Mouse (Mus musculus): Measurements from ENCODE around the gene Gpr89. TPM values are rescaled to one million over a fixed set of nuclear protein-coding genes. Genes with fewer than 3 reads are reported as not detected.

Gpr89 gene
- polyA plus RNA-seq, 1 experiment from 2014 or later = 33.7 TPM

- H3K36me3 ChIP-seq = peaks cover 8% of the 10 kb centered on the region
- no peak overlapping the region for H3K9ac ChIP-seq
- peaks cover 13% of the 10 kb centered on the region for H3K4me1 ChIP-seq (replicated peaks)
- H3K27me3 ChIP-seq = peaks cover 15% of the 10 kb centered on the region
- WGBS = 91% methylated on average over 4 of the region's 4 CpGs
- no peaks in the 10 kb centered on the region for H3K9me3 ChIP-seq
- no peak overlapping the region for H3K27ac ChIP-seq (replicated peaks)
- no peak overlapping the region for H3K4me2 ChIP-seq
- H3K4me3 ChIP-seq = no peak overlapping the region
- no peak for ATAC-seq (ENCODE audit: low read depth)
Observed at GRCm38 (mm10) chr3:96902336-96902999, 2.7 kb downstream of the Gpr89 start.

DNA sequence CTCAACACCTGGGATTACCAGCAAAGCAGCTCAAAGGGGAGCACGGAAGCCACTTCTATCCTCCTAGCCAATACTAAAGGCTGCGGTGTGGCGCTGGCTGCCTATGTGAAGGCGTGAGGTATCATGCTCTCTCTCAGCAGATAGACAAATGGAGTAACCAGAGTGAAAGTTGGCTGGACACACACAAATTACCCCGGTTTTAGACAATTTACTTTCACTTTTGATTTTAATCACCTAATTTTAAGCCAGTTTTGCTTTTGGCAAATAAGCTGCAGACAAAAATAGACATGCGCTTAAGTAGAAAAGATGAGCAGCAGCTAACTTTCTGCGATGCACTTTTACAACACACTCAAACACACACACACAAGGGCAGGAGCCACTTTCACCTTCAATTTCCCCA is 21.5 kb downstream of the Gpr89 start:
- Histone ChIP-seq H3K27ac (replicated peaks) (no peak overlapping the region), H3K27me3 (no peaks in the 10 kb centered on the region), H3K4me3 (no peak overlapping the region), H3K9ac (no peak overlapping the region), H3K4me1 (replicated peaks) (no peaks in the 10 kb centered on the region), H3K36me3 (peaks cover 78% of the 10 kb centered on the region), H3K9me3 (no peaks in the 10 kb centered on the region), H3K4me2 (no peak overlapping the region)
- 95% methylated on average over 7 of the region's 7 CpGs for WGBS
- ATAC-seq (ENCODE audit: low read depth) = no peak

GRCm38 (mm10) chr3:96882061-96882849 is 22.9 kb downstream of the Gpr89 start:
- H3K4me2 ChIP-seq = no peak overlapping the region
- no peak overlapping the region for H3K4me3 ChIP-seq
- no peaks in the 10 kb centered on the region for H3K9me3 ChIP-seq
- peaks cover 79% of the 10 kb centered on the region for H3K36me3 ChIP-seq
- no peaks in the 10 kb centered on the region for H3K4me1 ChIP-seq (replicated peaks)
- H3K27me3 ChIP-seq = no peaks in the 10 kb centered on the region
- ATAC-seq (ENCODE audit: low read depth) = no peak
- WGBS = 94% methylated on average over 14 of the region's 14 CpGs
- no peak overlapping the region for H3K9ac ChIP-seq
- no peak overlapping the region for H3K27ac ChIP-seq (replicated peaks)

GRCm38 (mm10) chr3:96881557-96881956 is 23.6 kb downstream of the Gpr89 start:
- Histone ChIP-seq H3K27me3 (no peaks in the 10 kb centered on the region), H3K4me2 (no peak overlapping the region), H3K4me1 (replicated peaks) (no peaks in the 10 kb centered on the region), H3K4me3 (no peak overlapping the region), H3K27ac (replicated peaks) (no peak overlapping the region), H3K9ac (no peak overlapping the region), H3K36me3 (peaks cover 76% of the 10 kb centered on the region), H3K9me3 (no peaks in the 10 kb centered on the region)
- ATAC-seq (ENCODE audit: low read depth) = no peak
- 90% methylated on average over 6 of the region's 6 CpGs for WGBS

- Histone ChIP-seq H3K27ac (replicated peaks) (no peak overlapping the region), H3K27me3 (no peaks in the 10 kb centered on the region), H3K36me3 (peaks cover 72% of the 10 kb centered on the region), H3K4me3 (no peak overlapping the region), H3K9me3 (no peaks in the 10 kb centered on the region), H3K4me2 (no peak overlapping the region), H3K9ac (no peak overlapping the region), H3K4me1 (replicated peaks) (no peaks in the 10 kb centered on the region)
- ATAC-seq (ENCODE audit: low read depth) = no peak
- 84% methylated on average over 4 of the region's 4 CpGs for WGBS
Observed at GRCm38 (mm10) chr3:96880385-96880784, 24.8 kb downstream of the Gpr89 start.

DNA sequence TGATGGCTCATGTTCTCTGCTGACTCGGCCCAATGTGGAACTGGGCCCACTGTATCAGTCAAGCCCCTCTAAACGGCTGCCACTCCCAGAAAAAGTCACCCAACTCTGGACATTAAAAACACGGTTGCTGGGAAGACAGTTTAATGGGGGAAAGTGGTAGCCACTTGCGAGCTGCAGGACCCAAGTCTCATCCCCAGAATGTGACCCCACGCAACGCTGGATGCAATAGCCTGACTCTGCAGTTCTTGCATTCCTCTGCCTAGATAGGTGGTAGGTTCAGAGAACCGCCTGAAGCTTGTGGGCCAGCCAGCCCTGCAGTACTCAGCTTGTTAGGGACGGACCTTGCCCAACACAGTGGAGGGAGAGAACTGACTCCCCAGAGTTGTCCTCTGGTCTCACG is 25.6 kb downstream of the Gpr89 start:
- no peak for ATAC-seq (ENCODE audit: low read depth)
- Histone ChIP-seq H3K36me3 (peaks cover 76% of the 10 kb centered on the region), H3K4me3 (no peak overlapping the region)

GRCm38 (mm10) chr3:96874808-96875571 is 30.2 kb downstream of the Gpr89 start:
- Histone ChIP-seq H3K9ac (no peak overlapping the region), H3K27me3 (no peaks in the 10 kb centered on the region), H3K4me3 (no peak overlapping the region), H3K4me1 (replicated peaks) (no peaks in the 10 kb centered on the region), H3K4me2 (no peak overlapping the region), H3K9me3 (no peaks in the 10 kb centered on the region), H3K36me3 (peaks cover 84% of the 10 kb centered on the region), H3K27ac (replicated peaks) (no peak overlapping the region)
- ATAC-seq (ENCODE audit: low read depth) = no peak
- 85% methylated on average over 7 of the region's 7 CpGs for WGBS

More for the DNA sequence above, 25.6 kb downstream of the Gpr89 start:
- Histone ChIP-seq H3K4me1 (replicated peaks) (no peaks in the 10 kb centered on the region), H3K4me2 (no peak overlapping the region), H3K27me3 (no peaks in the 10 kb centered on the region), H3K27ac (replicated peaks) (no peak overlapping the region), H3K9me3 (no peaks in the 10 kb centered on the region), H3K9ac (no peak overlapping the region)
- WGBS = 93% methylated on average over 9 of the region's 9 CpGs

DNA sequence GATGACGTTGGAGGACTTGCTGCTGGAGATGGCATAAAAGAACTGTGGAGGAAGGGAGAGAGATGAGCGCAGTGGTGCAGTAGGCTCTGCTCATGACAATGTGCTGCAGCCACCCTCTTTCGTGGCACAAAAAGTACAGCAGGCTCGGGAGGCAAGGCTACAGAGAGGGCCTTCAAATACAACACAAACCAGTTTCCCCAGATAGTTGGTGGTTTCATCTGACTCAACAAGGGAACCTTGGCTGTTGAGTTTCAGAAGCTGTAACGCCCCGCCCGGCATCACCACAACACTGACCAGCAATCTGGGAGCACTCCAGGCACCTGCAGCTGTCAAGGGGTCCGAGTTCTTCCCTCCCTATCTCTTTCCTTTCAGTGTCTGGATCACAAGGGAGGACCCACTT is 32.6 kb downstream of the Gpr89 start:
- 90% methylated on average over 8 of the region's 8 CpGs for WGBS
- peaks cover 85% of the 10 kb centered on the region for H3K36me3 ChIP-seq
- no peaks in the 10 kb centered on the region for H3K4me1 ChIP-seq (replicated peaks)

GRCm38 (mm10) chr3:96871070-96871469 is 34.1 kb downstream of the Gpr89 start:
- peaks cover 81% of the 10 kb centered on the region for H3K36me3 ChIP-seq

More for the DNA sequence above, 32.6 kb downstream of the Gpr89 start:
- ATAC-seq (ENCODE audit: low read depth) = no peak
- Histone ChIP-seq H3K9ac (no peak overlapping the region), H3K27ac (replicated peaks) (no peak overlapping the region), H3K4me2 (no peak overlapping the region), H3K27me3 (no peaks in the 10 kb centered on the region), H3K4me3 (no peak overlapping the region), H3K9me3 (no peaks in the 10 kb centered on the region)

DNA sequence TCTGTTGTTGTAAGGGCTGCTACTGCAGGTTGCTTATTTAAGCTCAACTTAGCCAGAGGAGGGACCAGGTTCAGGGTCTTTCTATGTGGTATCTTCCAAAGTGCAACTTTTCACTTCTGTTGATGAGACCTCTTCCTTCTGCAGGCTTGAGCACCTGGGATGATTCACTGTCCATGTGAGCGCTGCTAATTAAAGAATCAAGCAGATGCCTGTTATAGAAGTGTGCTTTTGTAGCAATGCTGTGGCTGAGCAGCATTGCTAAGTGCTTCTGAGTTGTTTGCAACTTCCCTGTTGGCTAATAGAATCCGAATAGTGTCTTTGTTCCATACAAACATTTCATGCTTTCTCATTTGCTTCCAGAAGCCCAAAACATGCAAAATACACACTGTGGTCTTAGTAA is 34.9 kb downstream of the Gpr89 start:
- Histone ChIP-seq H3K27ac (replicated peaks) (no peak overlapping the region), H3K27me3 (no peaks in the 10 kb centered on the region), H3K4me3 (no peak overlapping the region), H3K9ac (no peak overlapping the region), H3K4me1 (replicated peaks) (no peaks in the 10 kb centered on the region), H3K4me2 (no peak overlapping the region), H3K36me3 (peaks cover 76% of the 10 kb centered on the region), H3K9me3 (no peaks in the 10 kb centered on the region)
- 97% methylated on average over 2 of the region's 2 CpGs for WGBS
- ATAC-seq (ENCODE audit: low read depth) = no peak

More at GRCm38 (mm10) chr3:96871070-96871469, 34.1 kb downstream of the Gpr89 start:
- Histone ChIP-seq H3K27me3 (no peaks in the 10 kb centered on the region), H3K9me3 (no peaks in the 10 kb centered on the region), H3K4me2 (no peak overlapping the region), H3K4me3 (no peak overlapping the region), H3K4me1 (replicated peaks) (no peaks in the 10 kb centered on the region), H3K27ac (replicated peaks) (no peak overlapping the region), H3K9ac (no peak overlapping the region)
- 89% methylated on average over 8 of the region's 8 CpGs for WGBS
- ATAC-seq (ENCODE audit: low read depth) = no peak

GRCm38 (mm10) chr3:96869091-96869490 is 36.1 kb downstream of the Gpr89 start:
- Histone ChIP-seq H3K27me3 (no peaks in the 10 kb centered on the region), H3K9ac (no peak overlapping the region), H3K4me1 (replicated peaks) (no peaks in the 10 kb centered on the region), H3K36me3 (peaks cover 65% of the 10 kb centered on the region), H3K4me2 (no peak overlapping the region), H3K9me3 (no peaks in the 10 kb centered on the region), H3K27ac (replicated peaks) (no peak overlapping the region), H3K4me3 (no peak overlapping the region)
- ATAC-seq (ENCODE audit: low read depth) = no peak
- WGBS = 85% methylated on average over 7 of the region's 7 CpGs

- no peaks in the 10 kb centered on the region for H3K9me3 ChIP-seq
- H3K27ac ChIP-seq (replicated peaks) = no peak overlapping the region
- H3K4me1 ChIP-seq (replicated peaks) = no peaks in the 10 kb centered on the region
- WGBS = 90% methylated on average over 8 of the region's 8 CpGs
- H3K4me2 ChIP-seq = no peak overlapping the region
- peaks cover 60% of the 10 kb centered on the region for H3K36me3 ChIP-seq
- ATAC-seq (ENCODE audit: low read depth) = no peak
- H3K27me3 ChIP-seq = no peaks in the 10 kb centered on the region
- H3K9ac ChIP-seq = no peak overlapping the region
- H3K4me3 ChIP-seq = no peak overlapping the region
Observed at GRCm38 (mm10) chr3:96868566-96868965, 36.6 kb downstream of the Gpr89 start.

All from neural tube, embryonic 13.5 days (tissue).